Mouse (Mus musculus) lung, adult 2 months (tissue): Measurements from ENCODE around the gene Srrm1.
"Not testable (repeated sequence)": the region's sequence is repeated elsewhere in the genome, so short reads cannot be mapped to it uniquely, and the experiment has no call there.

ENCODE experiments used
- CTCF ChIP-seq: fragments of 200-500 bp; IDR thresholded peaks from 2 replicates; pipeline ENCODE4 v1.5.1; 2011; ENCODE audit warnings: mild to moderate bottlenecking, low read length, control low read depth; ENCODE audit not compliant: insufficient read depth
- POLR2A ChIP-seq: fragments of 200-500 bp; IDR thresholded peaks from 2 replicates; pipeline ENCODE4 v1.6.1; 2011; ENCODE audit warnings: low read depth, mild to moderate bottlenecking, control low read depth, low read length, borderline replicate concordance; ENCODE audit errors: extremely low read depth

GRCm38 (mm10) chr4:135280016-135280415, 73.1 kb downstream of the Srrm1 start:
- not testable (repeated sequence) for TF ChIP-seq CTCF, POLR2A
